Mouse (Mus musculus) lung, postnatal 14 days (tissue): ENCODE measurements around the gene Orc1.

Source experiments
- DNase-seq: peaks from one replicate; pipeline ENCODE4 v3.0.0; 2021

Orc1 gene

GRCm38 (mm10) chr4:108637721-108638120 lies 58.5 kb downstream of the Orc1 start:
- no peak for DNase-seq

- DNase-seq = no peak
These were observed 59.5 kb downstream of the Orc1 start for GRCm38 (mm10) chr4:108638752-108639151.

- peak; percentile 6 for DNase-seq
These were observed 85.2 kb downstream of the Orc1 start for GRCm38 (mm10) chr4:108664407-108664806.
